Mouse (Mus musculus): ENCODE measurements around the gene Slfn14.
A peak's percentile ranks its signal among the peaks of the same experiment; 100 is the strongest.
"Not testable (repeated sequence)": the region's sequence is repeated elsewhere in the genome, so short reads cannot be mapped to it uniquely, and the experiment has no call there.

Slfn14 gene

GRCm38 (mm10) chr11:83279691-83280090 is 6.8 kb downstream of the Slfn14 start:
- no peak for DNase-seq

GRCm38 (mm10) chr11:83279024-83279423 is 7.5 kb downstream of the Slfn14 start:
- DNase-seq: no peak

GRCm38 (mm10) chr11:83276251-83276650 is 10.3 kb downstream of the Slfn14 start:
- no peak for DNase-seq

- DNase-seq: peak; percentile 42
These were observed 14.3 kb downstream of the Slfn14 start for GRCm38 (mm10) chr11:83271951-83272843.

- DNase-seq: peak; percentile 95
These were observed 15.2 kb downstream of the Slfn14 start for GRCm38 (mm10) chr11:83271151-83271950.

- no peak for DNase-seq
These were observed 15.7 kb downstream of the Slfn14 start for GRCm38 (mm10) chr11:83270842-83271150.

GRCm38 (mm10) chr11:83263146-83263545 is 23.4 kb downstream of the Slfn14 start:
- DNase-seq: no peak

- no peak for DNase-seq
These were observed 23.9 kb downstream of the Slfn14 start for GRCm38 (mm10) chr11:83262673-83263072.

- not testable (repeated sequence) for DNase-seq
These were observed 29.3 kb downstream of the Slfn14 start for GRCm38 (mm10) chr11:83257211-83257610.

- no peak for DNase-seq
These were observed 46.7 kb downstream of the Slfn14 start for GRCm38 (mm10) chr11:83239811-83240210.

GRCm38 (mm10) chr11:83238389-83238788 is 48.1 kb downstream of the Slfn14 start:
- no peak for DNase-seq

GRCm38 (mm10) chr11:83237390-83237789 is 49.1 kb downstream of the Slfn14 start:
- DNase-seq: not testable (repeated sequence)

- DNase-seq: not testable (repeated sequence)
These were observed 52.9 kb downstream of the Slfn14 start for GRCm38 (mm10) chr11:83233621-83234020.

- DNase-seq: peak; percentile 0
These were observed 55.6 kb downstream of the Slfn14 start for GRCm38 (mm10) chr11:83230966-83231365.

GRCm38 (mm10) chr11:83227926-83228723 is 58.4 kb downstream of the Slfn14 start:
- no peak for DNase-seq

- DNase-seq: no peak
These were observed 61.1 kb downstream of the Slfn14 start for GRCm38 (mm10) chr11:83225371-83225960.

Data from cerebellum, adult 9-10 months (tissue).